Mouse (Mus musculus) midbrain, embryonic 14.5 days (tissue): ENCODE measurements at regions not wholly inside any gene's neighbourhood (a gene's known extent, or its start where the extent isn't known, plus 50 kb on each side); places are given as distances from the start of the nearest gene placed in this dataset.

Experiments
- ATAC-seq: fragments of 200-750 bp; cut with Nextera tagmentation; 2 replicates; pipeline ENCODE4 v1.8.0; 2017; ENCODE audit warnings: moderate number of reproducible peaks, moderate library complexity; ENCODE audit not compliant: low FRiP score, low TSS enrichment
- DNase-seq: peaks from one replicate; pipeline ENCODE4 v3.0.0-alpha.2; 2015
- H3K27ac ChIP-seq: fragments of 300-500 bp; sonication (generic); replicated peaks from 2 replicates; pipeline ENCODE4 v1.5.1; 2014; ENCODE audit warnings: mild to moderate bottlenecking, low read depth, low read length, moderate library complexity
- H3K27me3 ChIP-seq: fragments of 300-500 bp; sonication (generic); 2 replicates; pipeline ENCODE4 v1.6.1; 2014; ENCODE audit warnings: low read length, control low read depth, mixed read lengths; ENCODE audit not compliant: control insufficient read depth, insufficient read depth
- H3K36me3 ChIP-seq: fragments of 300-500 bp; sonication (generic); 2 replicates; pipeline ENCODE4 v1.6.1; 2014; ENCODE audit warnings: low read length, control low read depth; ENCODE audit not compliant: control insufficient read depth, insufficient read depth
- H3K4me1 ChIP-seq: fragments of 300-500 bp; sonication (generic); 2 replicates; pipeline ENCODE4 v1.6.1; 2014; ENCODE audit warnings: mild to moderate bottlenecking, antibody characterized with exemption, low read length, control low read depth; ENCODE audit not compliant: control insufficient read depth, insufficient read depth
- H3K4me2 ChIP-seq: fragments of 300-500 bp; sonication (generic); 2 replicates; pipeline ENCODE4 v1.6.1; 2014; ENCODE audit warnings: mild to moderate bottlenecking, low read length, moderate library complexity
- H3K4me3 ChIP-seq: fragments of 300-500 bp; sonication (generic); replicated peaks from 2 replicates; pipeline ENCODE4 v1.5.1; 2014; ENCODE audit warnings: low read depth, low read length
- H3K9ac ChIP-seq: fragments of 300-500 bp; sonication (generic); replicated peaks from 2 replicates; pipeline ENCODE4 v1.6.1; 2014; ENCODE audit warnings: mild to moderate bottlenecking, low read length, moderate library complexity
- H3K9me3 ChIP-seq: fragments of 300-500 bp; sonication (generic); 2 replicates; pipeline ENCODE4 v1.6.1; 2016; ENCODE audit warnings: low read length, control low read depth, mixed read lengths; ENCODE audit not compliant: control insufficient read depth
- WGBS: fragments of 180-500 bp; shearing (Covaris S2); extraction: QIAGEN DNeasy Blood & Tissue Kit; methylation state at CpG from one replicate; pipeline ENCODE4 v1.1.7; 2014; 5-methylcytosine and 5-hydroxymethylcytosine counted together

DNA sequence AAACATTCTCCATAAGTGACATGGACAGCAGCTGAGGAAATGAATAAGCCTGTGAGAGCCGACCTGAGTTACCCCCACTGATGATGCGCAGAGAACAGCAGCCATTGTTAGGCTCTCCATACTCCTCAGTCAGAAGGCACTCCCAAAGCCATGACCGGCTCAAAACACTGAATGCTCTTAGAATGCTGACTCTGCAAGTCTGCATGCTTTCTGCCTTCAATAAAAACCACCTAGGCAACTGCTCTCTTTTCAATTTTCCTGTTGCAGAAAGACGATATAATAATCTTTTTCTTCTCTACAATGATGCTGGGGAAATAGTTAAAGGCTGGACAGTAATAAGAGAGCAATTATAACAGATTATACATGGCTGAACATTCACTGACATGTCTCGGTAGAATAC, 195.0 kb upstream of the Gypa start:
- Histone ChIP-seq H3K4me2 (no peak overlapping the region), H3K36me3 (no peaks in the 10 kb centered on the region), H3K4me1 (no peaks in the 10 kb centered on the region), H3K9me3 (no peaks in the 10 kb centered on the region), H3K9ac (no peak overlapping the region), H3K27ac (no peak overlapping the region), H3K4me3 (no peak overlapping the region), H3K27me3 (no peaks in the 10 kb centered on the region)
- DNase-seq (peak; percentile 11), ATAC-seq (no peak)
- WGBS, result 64% methylated on average over 5 of the region's 5 CpGs

DNA sequence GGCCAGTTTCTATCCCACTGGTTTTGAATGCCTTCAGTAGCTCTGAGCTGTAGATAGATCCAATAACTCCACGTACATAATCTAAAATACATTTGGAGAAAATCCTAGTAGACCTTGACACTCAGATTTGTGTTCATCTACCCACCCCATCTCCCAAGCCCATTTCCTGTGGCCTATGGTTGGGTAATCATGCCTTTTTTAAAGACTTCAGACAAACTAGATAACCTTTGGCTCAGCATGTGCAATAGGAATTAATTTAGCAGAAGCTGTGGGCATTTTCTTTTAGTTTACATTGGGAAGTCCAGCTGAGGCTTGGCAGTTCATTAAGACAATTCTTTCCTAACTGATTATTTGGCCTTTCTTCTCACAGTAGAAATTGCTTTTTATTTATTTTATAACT, 203.3 kb upstream of the Gypa start:
- Histone ChIP-seq H3K36me3 (no peaks in the 10 kb centered on the region), H3K9me3 (no peaks in the 10 kb centered on the region), H3K27ac (no peak overlapping the region), H3K4me3 (no peak overlapping the region), H3K9ac (no peak overlapping the region), H3K4me1 (no peaks in the 10 kb centered on the region), H3K4me2 (no peak overlapping the region), H3K27me3 (no peaks in the 10 kb centered on the region)
- DNase-seq (no peak), ATAC-seq (no peak)
- WGBS, result 48% methylated on average over 1 of the region's 1 CpGs

DNA sequence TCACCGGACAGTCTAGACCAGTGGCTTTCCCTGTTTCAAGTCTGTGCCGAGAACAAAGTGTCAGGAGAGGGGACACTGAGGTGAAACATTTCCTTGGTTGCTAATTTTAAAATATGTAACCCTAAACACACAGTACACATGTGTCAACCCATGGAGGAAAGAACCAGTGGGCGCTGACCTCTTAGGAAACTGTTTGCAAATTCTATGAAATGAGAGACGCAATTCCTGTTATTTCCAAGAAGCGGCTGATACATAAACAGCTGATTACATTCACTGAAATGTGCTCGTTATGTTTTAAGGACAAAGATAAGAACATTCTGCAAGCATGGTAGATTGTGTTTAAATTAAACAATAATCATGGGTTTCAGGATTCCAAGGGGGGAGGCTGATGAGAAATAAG, 204.3 kb upstream of the Gypa start:
- ATAC-seq, result no peak
- 87% methylated on average over 6 of the region's 6 CpGs for WGBS

DNA sequence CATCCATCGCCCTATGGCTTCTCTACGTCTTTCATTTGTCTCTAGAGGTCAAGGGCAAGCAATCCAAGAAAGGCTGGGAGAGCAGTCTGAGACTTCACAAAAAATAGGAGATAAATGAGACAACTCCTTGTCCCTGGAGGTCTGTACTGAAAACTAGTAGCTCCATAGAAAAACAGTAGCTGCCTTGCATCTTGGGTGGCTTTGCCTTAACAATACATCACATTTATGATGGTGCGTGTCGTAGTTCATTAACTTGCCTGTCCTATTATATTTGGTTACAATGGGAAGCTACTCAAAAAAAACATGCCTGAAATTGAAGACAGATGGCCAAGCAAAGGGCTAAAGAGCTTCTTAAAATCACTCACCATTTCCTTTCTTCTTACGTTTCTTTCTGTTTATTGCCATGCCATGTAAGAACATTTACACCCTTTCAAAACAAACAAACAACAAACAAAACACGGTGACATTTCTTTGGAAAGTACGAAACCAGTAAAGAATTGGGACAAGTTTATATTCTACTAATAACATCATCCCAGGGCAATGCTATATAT, 211.2 kb upstream of the Hhip start:
- ATAC-seq (no peak), DNase-seq (no peak)
- WGBS, result 74% methylated on average over 7 of the region's 7 CpGs

More for the DNA sequence above, 204.3 kb upstream of the Gypa start:
- no peaks in the 10 kb centered on the region for H3K27me3 ChIP-seq
- H3K9ac ChIP-seq, result no peak overlapping the region
- no peak overlapping the region for H3K27ac ChIP-seq
- H3K4me3 ChIP-seq, result no peak overlapping the region
- no peak overlapping the region for H3K4me2 ChIP-seq
- no peaks in the 10 kb centered on the region for H3K36me3 ChIP-seq
- no peaks in the 10 kb centered on the region for H3K4me1 ChIP-seq
- DNase-seq, result no peak
- no peaks in the 10 kb centered on the region for H3K9me3 ChIP-seq

DNA sequence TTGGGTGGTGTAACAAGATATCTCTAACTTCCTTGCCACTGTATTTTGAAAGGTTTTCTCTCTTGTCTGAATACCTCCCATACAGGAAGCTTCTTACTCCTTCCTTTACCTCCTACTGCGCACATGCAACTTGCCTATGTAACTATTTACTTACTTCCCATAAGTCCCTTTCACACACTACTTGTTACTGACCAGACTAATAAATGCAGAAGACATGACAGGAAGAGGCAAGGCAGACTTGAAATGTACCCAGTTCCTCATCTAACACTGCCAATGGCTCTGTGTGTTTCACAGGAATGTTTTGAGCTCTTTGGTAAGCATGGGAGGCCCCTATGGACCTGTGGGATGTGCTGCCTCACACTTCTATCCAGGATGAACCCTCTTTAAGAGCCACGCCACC, 207.1 kb upstream of the Hhip start:
- no peak for ATAC-seq
- H3K4me3 ChIP-seq, result no peak overlapping the region
- WGBS, result 97% methylated on average over 2 of the region's 2 CpGs
- H3K4me2 ChIP-seq, result no peak overlapping the region
- no peaks in the 10 kb centered on the region for H3K9me3 ChIP-seq
- no peak overlapping the region for H3K27ac ChIP-seq
- H3K9ac ChIP-seq, result no peak overlapping the region
- H3K27me3 ChIP-seq, result no peaks in the 10 kb centered on the region
- DNase-seq, result no peak
- H3K4me1 ChIP-seq, result no peaks in the 10 kb centered on the region
- H3K36me3 ChIP-seq, result no peaks in the 10 kb centered on the region

More for the DNA sequence above, 211.2 kb upstream of the Hhip start:
- Histone ChIP-seq H3K27ac (no peak overlapping the region), H3K9ac (no peak overlapping the region), H3K4me2 (no peak overlapping the region), H3K4me1 (no peaks in the 10 kb centered on the region), H3K27me3 (no peaks in the 10 kb centered on the region), H3K36me3 (no peaks in the 10 kb centered on the region), H3K4me3 (no peak overlapping the region), H3K9me3 (no peaks in the 10 kb centered on the region)

DNA sequence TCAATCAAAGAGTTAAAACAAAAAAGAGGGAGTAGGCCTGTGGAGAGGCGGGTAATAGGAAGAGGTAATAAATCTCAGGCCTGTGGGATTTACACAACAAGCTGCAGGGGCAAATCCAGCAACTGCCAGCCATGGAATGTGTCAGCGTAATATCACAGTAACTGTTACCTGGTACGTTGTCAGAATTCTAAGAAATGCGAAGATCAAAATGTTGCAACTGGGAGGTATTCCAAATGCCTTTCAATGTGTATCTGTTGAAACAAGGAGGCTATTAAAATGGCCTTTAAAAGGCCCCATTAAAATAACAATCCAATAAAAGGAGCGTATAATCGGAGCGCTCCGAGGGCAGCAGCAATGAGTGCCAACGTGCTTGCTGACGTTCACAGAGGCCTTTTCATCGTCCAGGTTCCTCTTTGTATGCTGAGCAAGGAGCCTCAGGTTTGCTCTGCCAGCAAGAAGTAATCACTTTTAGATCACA, 205.7 kb upstream of the Hhip start:
- Histone ChIP-seq H3K9ac (no peak overlapping the region), H3K36me3 (no peaks in the 10 kb centered on the region), H3K9me3 (no peaks in the 10 kb centered on the region), H3K27ac (no peak overlapping the region), H3K4me2 (no peak overlapping the region; the same call in 1 of the 2 replicates), H3K4me1 (no peaks in the 10 kb centered on the region), H3K4me3 (no peak overlapping the region), H3K27me3 (no peaks in the 10 kb centered on the region)
- 38% methylated on average over 11 of the region's 11 CpGs for WGBS
- ATAC-seq (no peak), DNase-seq (peak; percentile 55)

DNA sequence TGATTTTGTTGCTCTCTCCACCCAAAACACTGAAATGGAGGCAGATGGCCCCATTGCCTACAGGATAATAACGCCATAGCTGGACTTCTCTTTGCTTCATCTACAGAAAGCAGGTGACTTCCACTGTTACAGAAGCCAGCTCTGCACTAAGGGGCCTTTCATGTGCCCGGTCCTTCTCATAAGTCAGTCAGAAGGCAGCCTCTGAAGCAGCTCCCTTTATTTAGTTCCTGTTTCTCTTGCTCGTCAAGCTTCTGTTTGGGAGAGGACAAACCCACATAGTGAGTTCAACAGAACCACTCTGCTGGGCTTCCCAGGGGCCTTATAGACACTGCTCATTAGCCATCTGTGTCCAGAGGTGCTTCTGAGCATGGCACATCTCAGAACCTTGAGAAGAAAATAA, 205.1 kb upstream of the Hhip start:
- Histone ChIP-seq H3K9me3 (no peaks in the 10 kb centered on the region), H3K4me3 (no peak overlapping the region), H3K27me3 (no peaks in the 10 kb centered on the region), H3K36me3 (no peaks in the 10 kb centered on the region), H3K4me2 (no peak overlapping the region), H3K9ac (no peak overlapping the region), H3K4me1 (no peaks in the 10 kb centered on the region), H3K27ac (no peak overlapping the region)
- DNase-seq (no peak), ATAC-seq (no peak)
- 92% methylated on average over 3 of the region's 3 CpGs for WGBS

DNA sequence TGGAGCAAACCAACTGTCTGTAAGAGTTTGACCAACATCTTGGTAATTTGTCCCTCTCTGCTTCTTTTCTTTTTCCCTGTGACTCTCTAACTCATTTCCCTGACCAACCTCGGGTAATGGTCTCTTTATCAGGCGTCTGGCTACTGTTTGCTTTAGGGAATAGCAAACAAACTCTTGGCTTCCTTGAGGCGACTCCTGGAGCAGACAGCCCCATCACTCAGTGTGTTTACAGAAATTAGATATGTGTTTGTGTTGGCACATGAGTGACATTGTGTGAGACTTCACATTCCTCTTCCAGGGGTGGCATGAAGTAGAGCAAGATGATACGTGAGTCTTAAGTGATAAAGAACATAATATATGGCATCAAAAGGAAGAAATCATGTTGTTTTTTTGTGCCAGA, 195.7 kb upstream of the Hhip start:
- Histone ChIP-seq H3K4me2 (no peak overlapping the region), H3K4me3 (no peak overlapping the region), H3K9me3 (no peaks in the 10 kb centered on the region), H3K36me3 (no peaks in the 10 kb centered on the region), H3K4me1 (no peaks in the 10 kb centered on the region), H3K9ac (no peak overlapping the region), H3K27me3 (no peaks in the 10 kb centered on the region), H3K27ac (no peak overlapping the region)
- 75% methylated on average over 4 of the region's 4 CpGs for WGBS
- DNase-seq (no peak), ATAC-seq (no peak)

DNA sequence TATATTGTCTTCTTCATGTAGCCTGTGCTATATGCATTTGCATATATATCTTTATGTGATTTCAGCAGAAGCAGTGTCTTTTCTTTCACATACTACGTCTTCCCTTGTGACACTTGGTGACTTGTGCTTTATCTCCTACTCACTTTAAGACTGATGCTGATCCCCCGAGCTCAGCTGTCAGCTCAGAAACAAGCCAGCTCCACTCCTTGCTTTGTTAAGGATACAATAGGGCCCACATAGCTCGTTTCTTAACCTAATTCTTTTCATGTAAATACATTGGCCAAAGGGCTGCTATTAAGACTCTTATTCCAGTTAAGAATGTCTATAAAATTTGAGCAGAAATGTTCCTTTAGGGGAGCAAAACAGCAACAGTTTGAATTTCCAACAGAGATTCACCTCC, 193.8 kb upstream of the Hhip start:
- no peaks in the 10 kb centered on the region for H3K27me3 ChIP-seq
- whole genome bisulfite sequencing, result under 1% methylated on average over 3 of the region's 3 CpGs
- H3K9ac ChIP-seq, result no peak overlapping the region
- no peak overlapping the region for H3K27ac ChIP-seq
- DNase-seq (peak; percentile 8), ATAC-seq (no peak)
- no peak overlapping the region for H3K4me3 ChIP-seq
- H3K36me3 ChIP-seq, result no peaks in the 10 kb centered on the region
- H3K4me1 ChIP-seq, result no peaks in the 10 kb centered on the region
- H3K9me3 ChIP-seq, result no peaks in the 10 kb centered on the region
- H3K4me2 ChIP-seq, result no peak overlapping the region
